Mouse (Mus musculus) lung, adult 2 months (tissue): ENCODE results near the gene Maml3.

Source experiments
- CTCF ChIP-seq: fragments of 200-500 bp; IDR thresholded peaks from 2 replicates; pipeline ENCODE4 v1.5.1; 2011; ENCODE audit warnings: mild to moderate bottlenecking, low read length, control low read depth; ENCODE audit not compliant: insufficient read depth
- POLR2A ChIP-seq: fragments of 200-500 bp; IDR thresholded peaks from 2 replicates; pipeline ENCODE4 v1.6.1; 2011; ENCODE audit warnings: low read depth, mild to moderate bottlenecking, control low read depth, low read length, borderline replicate concordance; ENCODE audit errors: extremely low read depth

DNA sequence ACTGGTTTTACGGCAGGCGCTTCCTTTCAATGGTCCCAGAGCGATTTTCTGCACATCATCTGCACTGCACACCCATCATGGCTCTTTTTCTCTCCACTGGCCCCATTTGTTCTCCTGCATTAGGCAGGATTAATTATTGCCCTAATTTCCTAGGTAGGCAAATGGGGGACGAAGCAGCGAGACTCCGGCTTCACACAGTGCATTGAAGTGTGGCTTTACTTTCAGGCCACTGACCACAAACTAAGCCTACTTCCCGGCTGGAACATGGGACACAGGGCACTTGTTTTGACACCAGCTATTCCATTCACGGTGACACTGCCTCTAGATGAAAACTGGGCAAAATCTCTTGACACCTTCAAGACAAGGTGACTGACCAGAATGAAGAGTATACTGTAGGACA is 358.1 kb downstream of the Maml3 start:
- no peak for TF ChIP-seq CTCF
- TF ChIP-seq POLR2A, result no peak
